Mouse (Mus musculus) midbrain, postnatal 0 days (tissue): ENCODE measurements around the gene Spata31d1d. TPM values are rescaled to one million over a fixed set of nuclear protein-coding genes. Genes with fewer than 3 reads are reported as not detected.
"Not testable (repeated sequence)": the region's sequence is repeated elsewhere in the genome, so short reads cannot be mapped to it uniquely, and the experiment has no call there.

Experiments
- ATAC-seq: fragments of 200-750 bp; cut with Nextera tagmentation; 2 replicates; pipeline ENCODE4 v1.8.0; 2017; ENCODE audit warnings: moderate number of reproducible peaks, mild to moderate bottlenecking, moderate TSS enrichment, moderate library complexity; ENCODE audit not compliant: low FRiP score
- DNase-seq: peaks from one replicate; pipeline ENCODE4 v3.0.0-alpha.2; 2015; ENCODE audit warnings: low spot score
- H3K27ac ChIP-seq: fragments of 300-500 bp; sonication (generic); 2 replicates; pipeline ENCODE4 v1.5.1; 2014; ENCODE audit warnings: low read depth, mild to moderate bottlenecking, low read length, mixed read lengths
- H3K27me3 ChIP-seq: fragments of 300-500 bp; sonication (generic); 2 replicates; pipeline ENCODE4 v1.6.1; 2014; ENCODE audit warnings: low read length, control low read depth, mixed read lengths; ENCODE audit not compliant: insufficient read depth
- H3K36me3 ChIP-seq: fragments of 300-500 bp; sonication (generic); 2 replicates; pipeline ENCODE4 v1.6.1; 2014; ENCODE audit warnings: low read length, control low read depth, mixed read lengths; ENCODE audit not compliant: insufficient read depth
- H3K4me1 ChIP-seq: fragments of 300-500 bp; sonication (generic); 2 replicates; pipeline ENCODE4 v1.6.1; 2014; ENCODE audit warnings: mild to moderate bottlenecking, control low read depth, antibody characterized with exemption, low read length, mixed read lengths; ENCODE audit not compliant: insufficient read depth
- H3K4me2 ChIP-seq: fragments of 300-500 bp; sonication (generic); 2 replicates; pipeline ENCODE4 v1.6.1; 2014; ENCODE audit warnings: low read depth, mild to moderate bottlenecking, low read length, mixed read lengths; ENCODE audit not compliant: poor library complexity, severe bottlenecking
- H3K4me3 ChIP-seq: fragments of 300-500 bp; sonication (generic); 2 replicates; pipeline ENCODE4 v1.5.1; 2014; ENCODE audit warnings: low read depth, mild to moderate bottlenecking, low read length, moderate library complexity
- H3K9ac ChIP-seq: fragments of 300-500 bp; sonication (generic); replicated peaks from 2 replicates; pipeline ENCODE4 v1.6.1; 2014; ENCODE audit warnings: mild to moderate bottlenecking, low read length, moderate library complexity, mixed read lengths; ENCODE audit not compliant: poor library complexity, severe bottlenecking
- H3K9me3 ChIP-seq: fragments of 300-500 bp; sonication (generic); 2 replicates; pipeline ENCODE4 v1.6.1; 2016; ENCODE audit warnings: low read length, control low read depth
- CTCF ChIP-seq: IDR thresholded peaks from 2 replicates; pipeline ENCODE4 v1.5.1; 2016; ENCODE audit warnings: antibody characterized with exemption, mild to moderate bottlenecking
- WGBS: fragments of 180-500 bp; shearing (Covaris S2); extraction: QIAGEN DNeasy Blood & Tissue Kit; methylation state at CpG from one replicate; pipeline ENCODE4 v1.1.7; 2014; 5-methylcytosine and 5-hydroxymethylcytosine counted together
- polyA plus RNA-seq: library from polyadenylated mRNA; unstranded; fragments of >200 nt; fragmentation: Nextera tagmentation; extraction: Ambion mirVana; gene quantifications from 2 replicates; pipeline ENCODE4 v1.2.1, GENCODE M21; 2015
- total RNA-seq: library from RNA; depleted of rRNA; stranded (reverse); fragments of >200 nt; gene quantifications from 2 replicates; pipeline ENCODE4 v1.2.3, GENCODE M21; 2014

Gene Spata31d1d
- total and polyA plus RNA-seq, 2 experiments from 2014 or later: not detected

DNA sequence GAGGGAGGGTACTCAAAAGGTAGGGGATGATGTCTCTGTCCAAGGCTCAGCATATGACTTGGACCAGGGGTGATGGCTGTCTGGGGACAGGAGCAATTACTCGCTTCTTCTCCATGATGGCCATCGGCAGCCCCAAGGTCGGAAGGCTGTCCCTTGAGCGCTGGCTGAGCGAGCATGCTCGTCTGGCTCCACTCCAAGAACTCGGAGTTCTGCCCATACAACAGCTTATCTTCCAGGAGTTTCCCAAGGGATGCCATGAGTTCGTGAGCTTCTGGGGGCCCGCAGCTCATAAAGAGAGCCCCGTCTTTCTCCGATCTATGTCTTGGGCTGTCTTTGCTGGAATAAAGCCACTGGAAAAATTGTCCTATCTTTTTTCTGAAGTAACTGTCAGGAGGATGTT, 9.5 kb upstream of the Spata31d1d start:
- 87% methylated on average over 11 of the region's 11 CpGs for WGBS
- no peak for ATAC-seq
- Histone ChIP-seq H3K27ac (no peak overlapping the region), H3K4me2 (no peak overlapping the region), H3K27me3 (no peaks in the 10 kb centered on the region), H3K9me3 (no peaks in the 10 kb centered on the region), H3K36me3 (no peaks in the 10 kb centered on the region), H3K9ac (no peak overlapping the region), H3K4me1 (no peaks in the 10 kb centered on the region), H3K4me3 (no peak overlapping the region)
- no peak for DNase-seq
- TF ChIP-seq CTCF: no peak

DNA sequence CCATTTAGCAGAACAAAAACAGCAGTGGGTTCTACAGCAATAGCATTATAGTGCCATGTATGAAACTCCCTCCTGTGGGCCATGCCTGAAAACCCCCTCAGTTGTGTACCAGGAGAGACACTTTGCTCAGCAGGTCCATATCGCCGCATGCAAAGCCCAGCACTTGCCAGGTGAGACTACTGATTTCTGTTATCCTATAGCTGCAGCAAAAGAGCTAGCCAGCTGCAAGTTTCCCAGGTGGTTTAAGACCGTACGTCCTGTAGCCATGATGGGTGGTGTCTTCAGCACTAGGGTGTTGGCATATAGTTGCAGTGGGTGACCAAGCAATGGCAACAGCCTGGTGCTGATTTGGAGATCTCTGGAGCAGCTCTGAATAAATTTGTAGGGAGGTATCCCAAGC, 7.8 kb upstream of the Spata31d1d start:
- no peaks in the 10 kb centered on the region for H3K27me3 ChIP-seq
- H3K9ac ChIP-seq: no peak overlapping the region
- 93% methylated on average over 4 of the region's 4 CpGs for WGBS
- no peaks in the 10 kb centered on the region for H3K9me3 ChIP-seq
- H3K27ac ChIP-seq: no peak overlapping the region
- H3K4me2 ChIP-seq: no peak overlapping the region
- no peak for DNase-seq
- TF ChIP-seq CTCF: no peak
- no peak for ATAC-seq
- no peaks in the 10 kb centered on the region for H3K36me3 ChIP-seq
- H3K4me3 ChIP-seq: no peak overlapping the region
- no peaks in the 10 kb centered on the region for H3K4me1 ChIP-seq

DNA sequence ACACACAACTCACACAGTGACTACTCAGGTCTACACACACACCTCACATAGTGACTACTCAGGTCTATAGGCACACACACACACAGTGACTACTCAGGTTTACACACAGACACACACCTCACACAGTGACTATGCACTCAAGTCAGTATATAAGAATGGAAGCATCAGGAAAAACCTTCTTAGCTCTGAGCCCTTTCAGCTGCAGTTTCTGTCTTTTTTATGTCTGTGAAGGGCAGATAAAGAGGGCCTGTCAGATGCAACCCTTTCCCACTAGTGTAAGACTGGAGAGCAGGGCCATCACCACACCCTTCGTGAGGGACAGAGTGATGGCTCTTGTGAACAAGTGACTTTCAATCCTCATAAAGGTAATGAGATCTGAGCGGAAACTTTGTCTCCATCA, 6.9 kb upstream of the Spata31d1d start:
- Histone ChIP-seq H3K9me3 (no peaks in the 10 kb centered on the region), H3K9ac (no peak overlapping the region), H3K27me3 (no peaks in the 10 kb centered on the region), H3K4me1 (no peaks in the 10 kb centered on the region), H3K4me3 (no peak overlapping the region), H3K36me3 (no peaks in the 10 kb centered on the region), H3K4me2 (no peak overlapping the region), H3K27ac (no peak overlapping the region)
- 88% methylated on average over 2 of the region's 2 CpGs for WGBS
- no peak for ATAC-seq
- DNase-seq: no peak
- TF ChIP-seq CTCF: no peak

DNA sequence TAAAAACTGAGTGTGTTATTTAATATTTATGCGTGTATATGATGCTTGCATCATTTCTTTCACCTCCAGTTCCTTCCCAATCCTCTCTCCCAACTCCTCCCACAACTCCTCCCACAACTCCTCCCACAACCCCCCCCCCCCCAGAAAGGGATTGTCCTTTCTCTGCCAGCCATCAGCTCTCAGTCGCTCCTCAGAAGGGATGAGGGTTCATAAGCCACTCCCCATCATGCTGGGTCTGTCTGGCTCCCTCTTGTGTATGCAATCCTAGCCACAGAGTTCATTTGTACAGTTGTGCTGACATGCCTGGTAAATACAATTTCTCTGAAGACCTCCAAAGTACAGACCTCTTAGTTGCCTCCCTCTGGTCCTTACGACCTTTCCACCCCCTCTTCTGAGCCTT, 3.6 kb upstream of the Spata31d1d start:
- TF ChIP-seq CTCF: peak; percentile 60
- Histone ChIP-seq H3K9me3 (no peaks in the 10 kb centered on the region), H3K4me3 (no peak overlapping the region), H3K4me1 (no peaks in the 10 kb centered on the region), H3K9ac (no peak overlapping the region), H3K36me3 (no peaks in the 10 kb centered on the region), H3K27ac (no peak overlapping the region), H3K27me3 (no peaks in the 10 kb centered on the region), H3K4me2 (no peak overlapping the region)
- DNase-seq: peak; percentile 58
- 33% methylated on average over 3 of the region's 3 CpGs for WGBS
- peak; percentile 57; the same call in 1 of the 2 replicates for ATAC-seq

DNA sequence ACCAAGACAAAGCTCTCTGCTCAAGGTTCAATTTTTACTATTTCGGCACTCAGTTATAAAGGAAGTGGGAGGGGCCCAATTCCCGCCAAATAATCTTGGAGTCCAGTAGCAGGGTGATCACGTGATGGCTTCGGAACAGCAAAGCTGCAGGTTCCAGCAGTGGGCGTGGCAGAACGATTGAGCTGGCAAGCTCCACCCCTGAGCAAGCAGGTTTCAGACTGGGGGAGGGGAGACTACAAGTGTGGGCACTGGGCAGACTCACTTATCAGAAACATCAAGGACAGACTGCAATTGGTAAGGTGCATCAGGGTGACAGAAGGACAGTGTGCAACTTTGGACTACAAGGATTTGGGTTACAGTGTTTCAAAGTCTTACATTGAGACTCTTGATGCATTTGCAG, 2.8 kb upstream of the Spata31d1d start:
- 41% methylated on average over 6 of the region's 6 CpGs for WGBS
- not testable (repeated sequence) for H3K9me3 ChIP-seq

DNA sequence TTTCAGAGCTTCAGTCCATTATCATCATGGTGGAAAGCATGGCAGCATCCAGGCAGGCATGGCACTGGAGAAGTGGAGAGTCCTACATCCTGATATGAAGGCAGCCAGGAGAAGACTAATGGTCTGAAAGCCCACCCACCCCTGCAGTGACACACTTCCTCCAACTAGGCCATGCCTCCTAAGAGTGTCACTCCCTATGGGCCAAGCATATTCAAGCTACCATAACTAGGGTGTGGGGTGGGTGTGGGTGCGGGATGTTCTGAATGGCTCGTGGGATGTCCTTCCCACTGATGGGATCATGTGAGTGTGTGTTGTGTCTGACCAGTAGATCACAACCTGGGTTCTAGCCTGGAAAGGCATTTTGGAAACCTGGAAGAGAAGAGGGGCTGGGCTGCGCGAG, 2.4 kb upstream of the Spata31d1d start:
- Histone ChIP-seq H3K9ac (no peak overlapping the region), H3K4me1 (no peaks in the 10 kb centered on the region), H3K27ac (no peak overlapping the region), H3K4me3 (no peak overlapping the region), H3K36me3 (no peaks in the 10 kb centered on the region), H3K27me3 (no peaks in the 10 kb centered on the region), H3K4me2 (no peak overlapping the region), H3K9me3 (no peaks in the 10 kb centered on the region)
- no peak for TF ChIP-seq CTCF
- DNase-seq: no peak
- WGBS: 90% methylated on average over 2 of the region's 4 CpGs
- no peak for ATAC-seq

More for the DNA sequence above, 2.8 kb upstream of the Spata31d1d start:
- not testable (repeated sequence) for ATAC-seq, H3K4me1 ChIP-seq, H3K27ac ChIP-seq, H3K4me3 ChIP-seq, H3K27me3 ChIP-seq, DNase-seq, H3K9ac ChIP-seq, H3K36me3 ChIP-seq, H3K4me2 ChIP-seq
